Mouse (Mus musculus) hindbrain, embryonic 14.5 days (tissue): Measurements from ENCODE around the gene Jak1. TPM values are rescaled to one million over a fixed set of nuclear protein-coding genes. Genes with fewer than 3 reads are reported as not detected.

ENCODE experiments used
- ATAC-seq: fragments of 200-750 bp; cut with Nextera tagmentation; 2 replicates; pipeline ENCODE4 v1.8.0; 2017; ENCODE audit warnings: moderate number of reproducible peaks, mild to moderate bottlenecking, moderate TSS enrichment, moderate library complexity; ENCODE audit not compliant: low FRiP score
- DNase-seq: peaks from one replicate; pipeline ENCODE4 v3.0.0-alpha.2; 2015; ENCODE audit warnings: low spot score
- H3K27ac ChIP-seq: fragments of 300-500 bp; sonication (generic); 2 replicates; pipeline ENCODE4 v1.5.1; 2014; ENCODE audit warnings: mild to moderate bottlenecking, moderate library complexity
- H3K27me3 ChIP-seq: fragments of 300-500 bp; sonication (generic); 2 replicates; pipeline ENCODE4 v1.6.1; 2014; ENCODE audit warnings: mild to moderate bottlenecking, low read length, mixed read lengths; ENCODE audit not compliant: control insufficient read depth, insufficient read depth
- H3K36me3 ChIP-seq: fragments of 300-500 bp; sonication (generic); replicated peaks from 2 replicates; pipeline ENCODE4 v1.6.1; 2014; ENCODE audit not compliant: control insufficient read depth, insufficient read depth
- H3K4me1 ChIP-seq: fragments of 300-500 bp; sonication (generic); replicated peaks from 2 replicates; pipeline ENCODE4 v1.6.1; 2014; ENCODE audit warnings: antibody characterized with exemption, low read length, mixed read lengths; ENCODE audit not compliant: control insufficient read depth, insufficient read depth
- H3K4me2 ChIP-seq: fragments of 300-500 bp; sonication (generic); replicated peaks from 2 replicates; pipeline ENCODE4 v1.6.1; 2014; ENCODE audit warnings: mild to moderate bottlenecking, moderate library complexity
- H3K4me3 ChIP-seq: fragments of 300-500 bp; sonication (generic); replicated peaks from 2 replicates; pipeline ENCODE4 v1.5.1; 2014; ENCODE audit warnings: mild to moderate bottlenecking, low read length
- H3K9ac ChIP-seq: fragments of 300-500 bp; sonication (generic); 2 replicates; pipeline ENCODE4 v1.6.1; 2014
- H3K9me3 ChIP-seq: fragments of 300-500 bp; sonication (generic); 2 replicates; pipeline ENCODE4 v1.6.1; 2016; ENCODE audit warnings: low read length; ENCODE audit not compliant: control insufficient read depth
- WGBS: fragments of 180-500 bp; shearing (Covaris S2); extraction: QIAGEN DNeasy Blood & Tissue Kit; methylation state at CpG from one replicate; pipeline ENCODE4 v1.1.7; 2014; 5-methylcytosine and 5-hydroxymethylcytosine counted together
- polyA plus RNA-seq: library from polyadenylated mRNA; unstranded; fragments of >200 nt; fragmentation: Nextera tagmentation; extraction: Ambion mirVana; gene quantifications from 2 replicates; pipeline ENCODE4 v1.2.1, GENCODE M21; 2014

The Jak1 gene
- polyA plus RNA-seq, 1 experiment from 2014 or later: 100 TPM

DNA sequence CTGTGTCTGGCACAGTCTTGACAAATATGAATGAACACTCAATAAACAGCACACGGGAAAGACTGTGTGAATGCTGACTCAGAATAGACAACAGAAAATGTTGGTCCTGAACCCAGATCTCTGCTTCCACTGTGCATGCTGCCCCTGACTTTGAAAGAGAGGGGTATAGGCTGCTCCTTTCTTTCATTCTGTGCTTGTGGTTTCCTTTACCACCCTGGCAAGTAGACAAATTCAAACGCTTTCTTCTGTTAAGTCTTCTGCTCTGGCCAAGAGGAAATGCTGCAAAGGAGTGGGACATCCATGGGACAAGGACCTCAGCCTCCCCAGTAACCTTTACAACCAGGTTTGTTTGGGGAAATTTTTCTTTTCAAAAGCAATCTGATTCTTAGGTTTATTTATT lies 57.6 kb downstream of the Jak1 start:
- no peaks in the 10 kb centered on the region for H3K9me3 ChIP-seq
- DNase-seq: no peak
- no peak overlapping the region for H3K27ac ChIP-seq
- no peak overlapping the region for H3K9ac ChIP-seq
- H3K4me3 ChIP-seq: no peak overlapping the region
- no peak for ATAC-seq
- H3K4me2 ChIP-seq: no peak overlapping the region
- H3K36me3 ChIP-seq: no peaks in the 10 kb centered on the region
- no peaks in the 10 kb centered on the region for H3K4me1 ChIP-seq
- WGBS: 78% methylated on average over 2 of the region's 2 CpGs
- H3K27me3 ChIP-seq: no peaks in the 10 kb centered on the region

DNA sequence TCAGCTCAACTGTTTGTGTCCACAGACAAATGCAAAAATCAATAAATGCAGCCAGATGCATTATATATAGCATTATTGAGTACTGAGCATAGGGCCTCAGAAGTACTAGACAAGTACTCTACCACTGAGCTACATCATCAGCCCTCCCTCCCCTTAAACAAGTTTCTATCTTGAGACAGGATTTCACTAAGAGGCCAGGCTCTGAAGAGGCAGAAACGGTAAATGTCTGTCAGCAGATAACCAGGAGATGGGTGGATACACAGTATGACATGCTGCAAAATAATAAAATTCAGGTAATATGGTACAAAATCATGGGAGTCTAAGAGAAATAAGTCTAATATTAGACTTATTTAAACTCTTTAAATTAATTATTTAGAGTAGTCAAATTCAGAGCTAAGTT lies 61.6 kb downstream of the Jak1 start:
- Histone ChIP-seq H3K9ac (no peak overlapping the region), H3K27ac (no peak overlapping the region), H3K9me3 (no peaks in the 10 kb centered on the region), H3K4me2 (no peak overlapping the region), H3K4me3 (no peak overlapping the region), H3K4me1 (no peaks in the 10 kb centered on the region), H3K27me3 (no peaks in the 10 kb centered on the region), H3K36me3 (no peaks in the 10 kb centered on the region)
- no peak for DNase-seq
- 91% methylated on average over 1 of the region's 1 CpGs for WGBS
- ATAC-seq: no peak

DNA sequence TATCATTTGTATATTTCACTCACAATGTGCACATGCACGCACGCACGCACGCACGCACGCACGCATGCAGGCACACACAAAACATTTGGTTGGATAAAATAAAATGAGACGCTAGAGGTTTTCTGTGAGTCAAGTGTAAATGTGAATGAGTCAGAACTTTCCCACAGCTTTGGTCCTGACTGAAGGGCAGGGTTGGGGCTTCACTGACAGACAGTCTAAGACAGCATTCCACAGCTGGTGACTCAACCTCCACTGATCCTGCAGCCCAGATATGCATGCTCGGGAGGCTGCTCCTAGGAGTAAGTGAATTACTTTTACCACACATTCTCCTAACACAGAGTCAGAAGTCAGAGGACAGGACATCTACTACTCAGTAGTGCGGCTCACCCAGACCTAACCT lies 62.5 kb downstream of the Jak1 start:
- no peaks in the 10 kb centered on the region for H3K4me1 ChIP-seq
- DNase-seq (no peak), ATAC-seq (no peak)
- no peak overlapping the region for H3K27ac ChIP-seq
- no peaks in the 10 kb centered on the region for H3K36me3 ChIP-seq
- H3K9ac ChIP-seq: no peak overlapping the region
- no peaks in the 10 kb centered on the region for H3K9me3 ChIP-seq
- H3K27me3 ChIP-seq: no peaks in the 10 kb centered on the region
- no peak overlapping the region for H3K4me3 ChIP-seq
- no peak overlapping the region for H3K4me2 ChIP-seq
- 95% methylated on average over 10 of the region's 10 CpGs for WGBS

DNA sequence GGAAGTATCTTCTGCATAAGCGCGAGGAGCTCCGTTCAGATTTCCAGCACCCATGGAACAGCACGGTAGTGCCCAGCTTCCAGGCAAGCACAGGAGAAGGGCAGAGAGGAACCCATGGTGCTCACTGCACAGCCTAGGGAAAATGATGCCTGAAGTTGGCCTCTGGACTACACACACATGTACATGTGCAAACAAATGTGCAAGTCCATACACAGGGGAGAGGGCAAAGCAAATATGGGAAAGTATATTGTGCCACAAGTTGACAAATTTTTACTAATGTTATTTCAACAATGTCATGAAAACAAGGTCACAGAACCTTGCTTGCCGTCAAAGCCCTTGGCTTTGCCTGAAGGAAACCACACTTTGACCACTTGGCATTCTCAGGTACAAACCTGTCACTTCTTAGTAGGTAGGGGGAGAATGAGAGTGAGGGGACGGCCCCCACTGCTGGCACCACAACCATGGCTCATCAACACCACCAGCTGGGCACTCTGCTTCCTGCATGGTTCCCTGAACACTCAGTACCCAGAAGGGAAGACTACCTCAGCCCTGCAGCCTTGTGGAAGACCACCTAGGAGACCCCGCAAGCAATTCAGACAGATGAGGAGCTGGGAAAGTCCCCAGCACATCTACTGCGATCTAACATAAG lies 65.5 kb downstream of the Jak1 start:
- H3K4me3 ChIP-seq: no peak overlapping the region
- H3K9ac ChIP-seq: no peak overlapping the region
- no peak for DNase-seq
- H3K4me1 ChIP-seq: no peaks in the 10 kb centered on the region
- no peak overlapping the region for H3K27ac ChIP-seq
- 95% methylated on average over 8 of the region's 8 CpGs for WGBS
- ATAC-seq: no peak
- H3K27me3 ChIP-seq: no peaks in the 10 kb centered on the region
- H3K4me2 ChIP-seq: no peak overlapping the region
- no peaks in the 10 kb centered on the region for H3K36me3 ChIP-seq
- H3K9me3 ChIP-seq: no peaks in the 10 kb centered on the region

DNA sequence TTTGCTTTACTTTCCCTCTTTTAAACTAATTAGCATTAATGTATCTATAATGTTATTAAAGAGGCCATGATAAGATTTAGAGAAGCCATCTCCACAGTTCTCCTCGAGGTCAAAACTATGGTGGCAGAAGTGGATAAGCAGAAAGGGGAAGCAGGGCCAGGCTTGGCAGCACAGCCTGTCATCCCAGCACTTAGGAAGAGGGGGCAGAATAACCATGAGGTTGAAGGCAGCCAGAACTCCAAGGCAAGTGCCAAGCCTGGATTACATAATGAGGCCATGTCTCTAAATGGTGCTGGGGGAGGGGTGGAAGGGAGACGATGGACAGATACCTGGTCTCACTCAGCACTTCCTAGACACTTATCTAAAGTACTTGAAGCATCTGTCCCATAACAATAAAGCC lies 66.7 kb downstream of the Jak1 start:
- no peaks in the 10 kb centered on the region for H3K4me1 ChIP-seq
- no peaks in the 10 kb centered on the region for H3K36me3 ChIP-seq
- H3K9ac ChIP-seq: no peak overlapping the region
- H3K4me2 ChIP-seq: no peak overlapping the region
- no peak overlapping the region for H3K4me3 ChIP-seq
- H3K27ac ChIP-seq: no peak overlapping the region
- H3K9me3 ChIP-seq: no peaks in the 10 kb centered on the region
- no peaks in the 10 kb centered on the region for H3K27me3 ChIP-seq
- ATAC-seq (no peak), DNase-seq (no peak)
- WGBS: 59% methylated on average over 2 of the region's 2 CpGs

DNA sequence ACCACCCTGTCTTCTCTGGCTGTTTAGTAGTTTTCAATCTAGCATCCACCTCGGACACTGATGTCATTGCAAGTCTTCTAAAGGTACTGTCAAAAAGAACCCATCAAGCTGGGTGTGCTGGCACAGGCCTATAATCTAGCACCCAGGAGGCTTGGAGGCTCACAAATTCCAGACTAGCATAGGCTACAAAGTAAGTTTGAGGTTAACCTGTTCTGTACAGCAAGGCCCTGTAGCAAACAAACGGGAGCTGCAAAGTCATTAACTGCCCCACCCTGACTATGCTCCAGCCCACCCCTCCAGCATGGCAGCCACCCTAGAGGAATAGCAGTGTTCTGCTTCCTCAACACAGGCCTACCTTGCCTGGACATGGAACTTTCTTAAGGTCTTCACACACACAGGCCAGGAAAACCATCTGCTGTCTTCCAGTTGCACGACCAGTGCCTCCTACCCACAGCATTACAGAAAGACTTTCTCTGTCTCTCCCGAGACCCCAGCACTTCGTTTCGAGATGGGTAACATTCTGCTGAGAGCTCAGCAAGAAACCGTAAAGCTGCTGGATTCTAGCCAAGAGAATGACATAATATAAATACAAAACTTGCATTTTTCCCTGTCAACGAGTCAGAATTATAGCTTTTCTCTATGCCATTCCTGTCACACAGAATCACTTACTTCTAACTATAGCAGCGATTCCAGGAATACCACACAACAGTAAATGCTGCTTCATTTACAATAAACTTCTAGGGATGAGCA lies 67.5 kb downstream of the Jak1 start:
- no peaks in the 10 kb centered on the region for H3K9me3 ChIP-seq
- H3K27ac ChIP-seq: no peak overlapping the region
- no peak overlapping the region for H3K4me2 ChIP-seq
- no peak for DNase-seq
- 75% methylated on average over 9 of the region's 9 CpGs for whole genome bisulfite sequencing
- no peak overlapping the region for H3K9ac ChIP-seq
- no peaks in the 10 kb centered on the region for H3K36me3 ChIP-seq
- no peaks in the 10 kb centered on the region for H3K27me3 ChIP-seq
- no peak for ATAC-seq
- no peaks in the 10 kb centered on the region for H3K4me1 ChIP-seq
- H3K4me3 ChIP-seq: no peak overlapping the region

DNA sequence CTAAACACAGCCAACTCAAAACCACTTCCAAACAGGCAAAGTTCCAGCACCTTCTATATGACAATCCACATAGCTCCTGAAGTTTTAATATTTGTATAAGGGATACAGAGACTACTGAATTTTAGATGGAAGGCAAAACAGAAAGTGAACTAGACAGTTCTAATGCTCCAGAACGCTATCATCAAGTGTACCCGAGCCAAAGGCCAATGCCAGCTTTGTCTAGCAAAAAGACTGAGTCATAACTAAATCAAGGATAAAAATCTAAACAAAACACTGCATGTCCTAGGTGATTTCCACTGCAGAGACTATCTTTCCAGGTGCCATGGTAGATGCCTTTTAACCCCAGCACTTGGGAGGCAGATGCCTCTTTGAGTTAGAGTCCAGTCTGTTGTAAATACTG lies 68.7 kb downstream of the Jak1 start:
- Histone ChIP-seq H3K4me2 (no peak overlapping the region), H3K4me3 (no peak overlapping the region)

DNA sequence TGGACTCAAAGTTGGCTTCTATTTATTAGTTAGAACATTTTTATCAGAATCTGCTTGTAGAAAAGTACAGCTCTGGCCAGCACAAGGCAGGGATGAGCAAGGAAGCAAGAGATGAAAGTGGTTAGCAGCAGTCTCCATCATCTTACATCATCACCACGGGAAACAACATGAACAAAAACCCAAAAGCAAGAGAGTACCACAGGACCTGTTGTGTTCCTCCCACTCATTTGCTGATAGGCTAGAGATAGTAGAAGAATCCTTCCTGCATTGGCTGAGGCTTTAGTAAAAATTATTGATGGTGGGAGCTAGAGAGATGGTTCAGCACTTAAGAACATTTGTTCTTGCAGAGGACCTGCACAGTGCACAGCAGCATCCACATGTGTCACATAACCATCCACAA lies 70.9 kb downstream of the Jak1 start:
- no peak for DNase-seq
- 91% methylated on average over 1 of the region's 1 CpGs for WGBS
- no peak for ATAC-seq

More for the DNA sequence above, 68.7 kb downstream of the Jak1 start:
- no peaks in the 10 kb centered on the region for H3K9me3 ChIP-seq
- H3K9ac ChIP-seq: no peak overlapping the region
- DNase-seq: no peak
- 93% methylated on average over 2 of the region's 2 CpGs for WGBS
- H3K36me3 ChIP-seq: no peaks in the 10 kb centered on the region
- no peak for ATAC-seq
- H3K4me1 ChIP-seq: no peaks in the 10 kb centered on the region
- no peaks in the 10 kb centered on the region for H3K27me3 ChIP-seq
- no peak overlapping the region for H3K27ac ChIP-seq

DNA sequence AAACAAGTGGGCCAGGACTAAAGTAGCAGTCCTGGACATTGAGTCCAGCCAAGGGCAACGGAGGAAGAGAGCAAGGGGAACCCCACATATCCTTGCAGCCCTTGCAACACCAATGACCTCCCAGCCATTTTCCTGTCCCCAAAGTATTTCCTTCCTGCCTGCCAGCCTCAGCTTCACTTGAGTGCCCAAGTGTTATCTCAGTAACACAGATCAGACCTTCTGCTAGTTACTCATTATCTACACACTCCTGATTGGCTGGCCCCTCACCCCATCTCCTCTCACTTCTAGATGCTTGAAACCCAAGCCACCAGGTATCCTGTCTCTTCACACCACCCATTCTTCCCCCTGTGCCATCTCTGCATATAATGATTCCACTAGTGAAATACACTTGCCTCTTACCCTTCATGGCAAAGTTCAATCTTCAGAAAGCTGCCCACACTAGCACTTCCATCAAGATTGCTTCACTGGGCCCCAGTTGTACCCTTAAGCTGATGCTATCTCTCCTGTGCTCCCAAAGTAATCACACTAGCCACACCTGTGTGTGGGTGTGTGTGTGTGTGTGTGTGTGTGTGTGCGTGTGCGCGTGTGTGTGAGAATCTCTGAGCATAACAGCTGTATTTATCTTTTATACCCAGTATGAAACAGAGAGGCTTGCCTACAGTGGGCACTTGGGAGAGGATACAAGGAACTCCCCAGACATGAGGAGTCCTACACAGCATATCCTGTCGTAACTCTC lies 72.7 kb downstream of the Jak1 start:
- DNase-seq (no peak), ATAC-seq (no peak)
- Histone ChIP-seq H3K27me3 (no peaks in the 10 kb centered on the region), H3K4me1 (no peaks in the 10 kb centered on the region), H3K4me3 (no peak overlapping the region), H3K27ac (no peak overlapping the region), H3K9ac (no peak overlapping the region), H3K36me3 (peaks cover 11% of the 10 kb centered on the region), H3K4me2 (no peak overlapping the region), H3K9me3 (no peaks in the 10 kb centered on the region)
- 94% methylated on average over 5 of the region's 5 CpGs for WGBS

More for the DNA sequence above, 70.9 kb downstream of the Jak1 start:
- no peaks in the 10 kb centered on the region for H3K9me3 ChIP-seq
- H3K27me3 ChIP-seq: no peaks in the 10 kb centered on the region
- H3K4me2 ChIP-seq: no peak overlapping the region
- no peak overlapping the region for H3K4me3 ChIP-seq
- H3K36me3 ChIP-seq: peaks cover 5% of the 10 kb centered on the region; the same call in 1 of the 2 replicates
- no peak overlapping the region for H3K9ac ChIP-seq
- H3K27ac ChIP-seq: no peak overlapping the region
- no peaks in the 10 kb centered on the region for H3K4me1 ChIP-seq
